Mouse (Mus musculus) frontal cortex, postnatal 14 days (tissue): ENCODE data around the gene Armc2.

Experiments
- DNase-seq, 2 experiments: peaks; one replicate each; pipeline ENCODE4 v3.0.0; 2022; ENCODE audit warnings: low spot score in 2 of 2

Gene Armc2

DNA sequence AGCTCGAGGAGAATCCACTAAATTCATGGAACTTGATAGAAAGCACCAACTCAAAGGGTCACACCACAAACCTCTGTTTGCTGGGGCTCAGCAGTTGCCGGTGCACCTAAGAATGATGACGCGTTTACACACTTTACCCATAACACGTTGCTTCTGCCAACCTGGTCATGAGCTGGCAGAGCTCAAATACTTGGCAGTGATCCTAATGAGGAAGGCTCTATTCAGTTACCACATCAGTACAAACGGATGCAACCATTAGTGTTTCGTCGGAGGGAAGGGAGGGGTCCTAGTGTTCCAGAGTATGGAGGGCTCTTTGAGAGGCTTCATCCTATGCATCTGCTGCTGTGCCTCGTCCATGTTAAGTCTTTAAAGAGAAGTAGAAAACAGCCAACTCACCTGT lies 3.3 kb upstream of the Armc2 start:
- no peak for DNase-seq

DNA sequence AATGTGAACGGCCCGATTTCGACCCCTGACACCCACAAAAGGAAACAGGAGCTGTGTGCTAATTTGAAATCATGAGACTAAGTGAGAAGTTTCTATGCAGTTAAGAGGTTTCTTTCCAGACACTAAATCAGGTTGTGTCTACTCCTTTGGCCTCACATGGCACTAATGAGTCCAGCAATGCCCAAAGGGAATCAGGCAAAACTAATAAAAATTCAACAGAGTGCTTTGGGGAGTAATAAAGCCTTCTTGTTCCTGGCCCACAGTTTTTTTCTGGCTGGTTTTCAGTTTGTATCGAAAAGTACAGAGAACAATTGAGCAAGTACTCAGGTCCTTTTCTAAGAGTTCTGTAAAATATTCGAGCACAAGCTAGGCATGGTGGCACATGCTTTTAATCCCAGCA lies 4.2 kb downstream of the Armc2 start:
- no peak for DNase-seq

- DNase-seq: no peak
Observed at GRCm38 (mm10) chr10:42010761-42011435, 7.3 kb downstream of the Armc2 start.

DNA sequence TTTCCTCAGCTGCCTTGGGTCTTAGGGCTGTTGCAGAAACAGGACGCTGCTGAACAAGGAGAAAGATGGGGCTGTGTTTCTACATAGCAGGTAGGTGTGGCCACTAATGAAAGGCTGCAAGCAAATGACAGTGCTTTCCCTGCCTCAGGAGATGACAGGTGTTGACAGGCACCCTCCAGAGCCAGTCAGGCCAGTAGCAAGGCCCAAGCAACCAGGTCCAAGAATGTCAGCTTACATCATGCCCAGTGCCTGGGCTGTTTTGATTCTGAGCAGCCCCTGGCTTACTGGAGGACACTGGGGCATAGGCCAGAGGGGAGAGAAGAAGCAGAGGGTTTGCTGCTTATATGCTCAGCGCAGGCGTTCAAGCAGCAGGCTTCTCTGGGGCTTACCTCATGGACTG lies 13.0 kb downstream of the Armc2 start:
- DNase-seq: no peak

- DNase-seq: no peak
Observed at GRCm38 (mm10) chr10:42004690-42005089, 13.6 kb downstream of the Armc2 start.

DNA sequence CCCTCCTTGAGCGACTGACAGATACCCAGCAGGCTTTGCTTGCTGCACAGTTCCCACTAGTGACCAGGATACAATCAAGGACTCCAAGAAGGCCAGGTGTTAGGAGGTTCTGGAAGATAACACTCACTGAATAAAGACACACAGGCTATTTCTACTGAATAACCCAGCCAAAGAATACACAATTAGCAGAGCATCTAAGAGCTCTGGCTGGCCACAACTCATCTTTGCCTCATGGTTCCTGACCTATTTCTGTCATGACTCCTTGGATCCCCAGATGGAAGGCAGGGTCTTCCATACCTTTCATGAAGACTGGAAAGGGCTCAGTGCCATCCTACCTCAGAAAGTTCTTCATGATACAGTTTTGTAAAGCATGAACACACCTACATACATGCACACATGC lies 14.2 kb downstream of the Armc2 start:
- DNase-seq: no peak

GRCm38 (mm10) chr10:42003576-42003975 lies 14.7 kb downstream of the Armc2 start:
- DNase-seq: no peak

GRCm38 (mm10) chr10:42002436-42002835 lies 15.8 kb downstream of the Armc2 start:
- no peak for DNase-seq

DNA sequence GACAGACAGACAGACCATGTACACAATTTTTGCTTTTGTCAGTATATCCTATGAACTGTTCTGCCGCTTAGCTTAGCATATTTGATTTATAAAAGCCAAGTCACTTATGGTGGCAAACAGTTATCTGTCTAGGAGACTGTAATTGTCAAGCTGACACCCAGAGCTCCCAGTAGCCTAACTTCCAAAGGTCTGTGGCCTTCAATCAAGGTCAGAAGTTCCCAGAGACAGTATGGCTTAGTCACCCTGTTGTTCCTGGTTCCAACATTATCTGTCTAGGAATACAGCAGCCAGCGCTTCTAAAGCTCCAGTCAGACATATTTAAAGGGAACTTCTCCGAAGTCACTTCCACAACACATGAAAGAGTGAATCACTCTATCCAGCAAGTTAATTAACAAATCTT lies 17.0 kb downstream of the Armc2 start:
- no peak for DNase-seq

GRCm38 (mm10) chr10:41997691-41998178 lies 20.5 kb downstream of the Armc2 start:
- no peak for DNase-seq

DNA sequence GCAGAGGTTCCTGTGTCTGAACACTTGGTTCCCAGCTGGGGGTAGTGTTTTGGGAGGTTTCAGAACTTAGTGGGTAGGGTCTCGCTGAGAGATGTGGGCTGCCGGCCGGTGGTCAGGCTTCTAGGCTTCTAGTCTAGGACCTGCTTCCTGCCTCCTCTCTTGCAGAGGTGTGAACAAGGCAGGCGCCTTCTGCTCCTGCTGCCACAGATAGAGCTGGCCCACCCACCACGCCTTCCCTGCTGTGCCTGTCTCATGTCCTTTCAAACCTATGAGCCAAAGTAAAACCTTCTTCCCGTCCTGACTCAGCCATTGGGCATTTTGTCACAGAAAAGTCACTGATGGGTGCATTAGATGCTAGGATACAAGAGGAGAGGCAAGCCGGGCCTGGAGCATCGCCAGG lies 22.1 kb downstream of the Armc2 start:
- no peak for DNase-seq

GRCm38 (mm10) chr10:41995051-41995450 lies 23.2 kb downstream of the Armc2 start:
- DNase-seq: no peak

DNA sequence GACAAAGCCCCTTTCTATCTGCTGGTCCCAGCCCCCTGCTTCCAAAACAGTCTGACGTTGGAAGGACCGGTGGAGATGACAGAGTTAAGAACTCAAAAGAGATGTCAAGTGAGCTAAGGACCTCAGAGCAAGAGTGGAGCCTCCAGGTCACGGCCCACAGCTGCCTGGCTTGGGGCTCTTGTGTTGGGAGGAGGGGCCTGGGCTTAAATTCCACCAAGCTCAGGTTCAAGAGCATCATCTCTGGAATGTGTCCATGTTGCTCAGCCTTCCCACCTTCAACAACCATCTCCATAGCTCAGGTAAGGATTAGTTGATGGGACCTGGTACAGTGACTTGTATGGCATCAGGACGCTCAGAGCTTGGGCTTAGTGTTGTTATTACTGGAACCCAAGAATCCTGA lies 23.7 kb downstream of the Armc2 start:
- DNase-seq: no peak

DNA sequence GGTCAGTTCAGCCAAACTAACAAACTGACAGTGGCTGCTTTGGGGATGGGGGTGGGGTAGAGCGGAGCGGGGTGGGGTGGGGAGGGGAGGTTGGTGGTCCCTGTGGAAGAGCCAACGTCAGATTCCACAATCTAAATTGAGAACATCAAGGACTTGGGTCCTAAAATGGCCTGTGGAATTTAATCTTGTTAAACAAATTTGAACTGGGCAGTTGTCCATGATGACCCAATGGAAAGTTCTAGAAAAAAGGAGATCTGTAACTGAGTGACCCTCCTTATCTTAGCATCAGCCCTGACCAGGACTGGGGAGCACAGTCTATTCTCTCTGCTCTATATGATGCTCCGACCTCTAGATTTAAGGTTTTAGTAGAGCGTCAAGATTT lies 26.2 kb downstream of the Armc2 start:
- DNase-seq: no peak

DNA sequence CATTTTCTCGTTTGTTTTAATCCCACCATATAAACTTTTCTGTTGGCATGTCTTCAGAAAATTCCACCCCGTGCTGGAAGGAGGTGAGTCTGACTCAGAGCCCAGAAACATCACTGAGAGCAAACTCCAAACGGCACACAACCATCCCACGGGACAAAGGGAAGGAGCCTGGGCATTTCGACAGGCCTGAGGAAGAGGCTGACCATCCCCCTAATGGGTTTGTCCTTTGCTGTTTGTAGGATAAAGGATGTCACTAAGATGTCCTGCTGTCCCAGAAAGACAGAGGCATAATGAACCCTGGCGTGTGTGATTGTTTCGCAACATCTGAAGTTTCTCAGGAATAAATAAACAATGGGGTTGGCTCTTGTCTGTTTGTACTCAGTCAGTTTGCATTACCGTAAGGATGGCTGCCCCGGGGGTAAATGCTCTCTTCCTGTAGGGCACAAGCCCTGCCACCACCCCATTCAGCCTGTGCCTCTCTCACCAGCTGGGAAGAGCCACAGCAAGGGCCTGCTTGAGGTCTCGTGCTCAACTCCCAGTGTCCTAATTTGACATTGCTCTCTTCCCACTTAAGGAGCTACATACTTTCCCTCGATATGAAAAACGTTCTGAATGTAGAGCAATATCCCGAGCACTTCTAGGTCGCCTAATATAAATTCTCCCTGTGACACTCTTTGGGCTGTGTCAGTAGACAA lies 26.7 kb downstream of the Armc2 start:
- DNase-seq: no peak

DNA sequence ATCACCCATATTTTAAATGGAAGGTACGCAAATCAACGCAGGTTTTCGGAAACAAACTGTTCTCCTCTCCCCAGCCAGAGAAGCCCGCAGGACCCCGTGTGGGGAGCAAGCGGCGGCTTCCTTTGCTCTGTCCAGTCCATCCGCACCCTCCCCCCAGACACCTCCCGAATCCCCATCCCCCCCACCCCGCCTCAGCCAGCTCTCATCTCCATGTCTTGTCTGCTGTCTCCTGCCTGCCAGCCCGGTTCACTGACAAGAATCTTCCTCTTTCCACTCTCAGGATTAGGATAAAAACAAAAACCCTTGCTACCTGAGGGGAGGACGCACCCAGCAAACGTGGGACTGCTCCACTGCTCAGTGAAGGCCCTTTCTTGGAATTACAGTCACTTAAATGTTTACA lies 27.3 kb downstream of the Armc2 start:
- DNase-seq: no peak

DNA sequence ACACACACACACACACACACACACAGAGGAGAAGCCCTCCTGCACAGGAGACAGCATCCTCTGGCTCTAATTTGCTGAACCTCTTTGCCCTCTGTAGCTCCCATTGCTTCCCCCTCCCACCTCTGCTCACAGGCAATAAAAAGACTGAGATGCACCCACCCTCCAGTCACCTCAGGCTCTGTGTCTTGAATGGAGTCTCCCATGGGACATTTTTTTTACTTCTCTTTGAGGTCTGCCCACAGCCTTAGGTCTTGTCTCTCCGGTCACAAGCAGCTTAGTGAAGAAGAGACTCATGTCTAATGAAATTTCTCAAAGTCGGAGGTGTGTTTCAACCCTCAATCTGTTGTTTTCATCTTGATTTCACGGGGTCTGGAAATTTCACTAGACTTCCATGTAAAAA lies 29.3 kb downstream of the Armc2 start:
- DNase-seq: no peak

DNA sequence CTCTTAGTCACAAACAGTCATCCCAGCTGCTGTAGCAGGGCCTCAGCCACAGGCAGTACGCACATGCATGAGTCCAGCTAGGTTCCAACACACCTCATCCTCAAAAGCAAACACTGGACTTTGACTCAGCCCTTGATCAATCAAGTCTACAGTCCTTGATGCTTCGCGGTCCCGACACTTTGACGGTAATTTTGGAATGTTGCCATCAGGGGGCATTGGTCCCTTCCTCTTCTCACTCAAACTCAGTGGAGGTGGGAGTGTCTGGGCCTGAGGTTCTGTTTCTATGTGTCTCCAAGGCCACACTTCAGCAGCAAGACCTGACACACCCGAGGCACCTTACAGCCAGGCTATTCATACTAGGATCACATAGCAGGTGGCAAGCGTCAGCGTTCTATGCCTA lies 32.1 kb downstream of the Armc2 start:
- no peak for DNase-seq

DNA sequence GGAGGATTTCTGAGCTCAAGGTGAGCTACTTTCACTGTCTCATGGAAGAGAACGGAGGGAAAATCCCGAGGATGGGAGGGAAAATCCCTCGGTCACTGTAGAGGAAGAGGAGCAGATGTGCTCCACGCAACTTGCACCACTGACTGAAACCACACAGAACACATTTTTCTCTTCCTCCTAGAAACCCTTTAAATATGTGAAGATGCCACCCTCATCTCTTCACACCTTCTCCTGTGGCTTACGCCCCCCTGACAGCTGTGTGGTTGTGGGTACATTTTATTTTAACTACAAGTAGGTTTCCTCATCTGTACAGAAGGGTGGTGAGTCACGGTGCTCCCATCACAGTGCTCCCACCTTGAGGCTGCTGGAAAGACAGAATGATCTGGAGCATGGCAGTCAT lies 34.0 kb downstream of the Armc2 start:
- DNase-seq: no peak

DNA sequence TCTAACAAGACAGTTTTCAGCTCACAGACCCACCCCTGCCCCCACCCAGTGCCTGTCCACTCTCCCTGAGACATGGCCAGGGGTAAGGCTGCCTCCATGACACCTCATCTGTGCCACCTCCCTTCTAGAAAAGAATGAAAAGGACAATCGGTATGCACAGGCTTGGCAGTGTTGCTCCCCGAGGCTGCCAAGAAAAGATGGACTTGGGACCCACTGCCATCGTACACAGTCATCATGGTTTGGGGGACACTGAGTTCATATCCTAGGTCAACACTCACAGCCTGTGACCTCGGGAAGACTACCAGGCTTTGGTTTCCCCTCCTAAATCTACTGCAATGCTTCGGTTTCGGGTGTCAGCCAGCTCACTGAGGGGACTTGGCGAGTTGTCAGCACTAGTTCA lies 35.4 kb downstream of the Armc2 start:
- no peak for DNase-seq

- DNase-seq: peak in 1 of 2 experiments; percentile 53
Observed at GRCm38 (mm10) chr10:41980772-41981383, 37.4 kb downstream of the Armc2 start.

GRCm38 (mm10) chr10:41978403-41979234 lies 39.6 kb downstream of the Armc2 start:
- DNase-seq: no peak
